Mouse (Mus musculus) urinary bladder, adult 2 months (tissue): ENCODE results near the gene Tbc1d2. TPM values are rescaled to one million over a fixed set of nuclear protein-coding genes. Genes with fewer than 3 reads are reported as not detected.
A peak's percentile ranks its signal among the peaks of the same experiment; 100 is the strongest.
"Not testable (repeated sequence)": the region's sequence is repeated elsewhere in the genome, so short reads cannot be mapped to it uniquely, and the experiment has no call there.

ENCODE experiments used
- DNase-seq: peaks from one replicate; pipeline ENCODE4 v3.0.0; 2022; ENCODE audit warnings: low spot score
- polyA plus RNA-seq: library from polyadenylated mRNA; depleted of rRNA; stranded (reverse); fragments of >200 nt; gene quantifications from 2 replicates; pipeline ENCODE4 v1.2.3, GENCODE M21; 2012

The Tbc1d2 gene
- polyA plus RNA-seq, 1 experiment: 24.0 TPM

DNA sequence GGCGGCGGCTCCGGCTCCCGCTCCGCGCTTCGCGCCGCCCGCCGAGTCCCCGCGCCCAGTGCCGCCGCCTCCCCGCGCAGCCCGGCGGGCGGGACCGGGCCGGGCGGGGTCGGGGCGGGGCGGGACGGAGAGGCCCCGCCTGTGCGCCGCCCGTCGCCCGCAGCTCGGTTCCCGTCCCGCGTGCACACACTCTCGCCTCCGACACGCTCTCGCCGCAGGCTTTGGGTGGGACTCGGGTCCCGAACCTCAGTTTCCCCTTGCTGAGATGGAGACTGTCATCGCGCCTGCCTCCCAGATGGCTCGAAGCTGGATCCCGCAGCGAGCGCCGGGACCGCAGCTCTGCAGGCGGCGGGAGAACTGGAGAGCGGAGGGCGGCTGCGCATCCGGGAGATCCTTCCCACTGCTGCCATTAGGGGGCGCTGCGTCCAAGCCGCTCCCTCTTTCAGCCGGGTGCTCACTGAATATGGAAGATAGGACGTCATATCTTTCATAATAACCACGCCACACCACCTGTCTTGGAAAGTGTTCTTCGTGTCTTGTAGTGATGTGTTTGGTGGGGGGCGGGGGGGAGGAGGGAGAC is 48.1 kb downstream of the Tbc1d2 start, which contains the start of gene Coro2a:
TSS of gene Coro2a (minus strand) at position 359 of the 580 bp plus-strand sequence.
- peak; percentile 78 for DNase-seq

DNA sequence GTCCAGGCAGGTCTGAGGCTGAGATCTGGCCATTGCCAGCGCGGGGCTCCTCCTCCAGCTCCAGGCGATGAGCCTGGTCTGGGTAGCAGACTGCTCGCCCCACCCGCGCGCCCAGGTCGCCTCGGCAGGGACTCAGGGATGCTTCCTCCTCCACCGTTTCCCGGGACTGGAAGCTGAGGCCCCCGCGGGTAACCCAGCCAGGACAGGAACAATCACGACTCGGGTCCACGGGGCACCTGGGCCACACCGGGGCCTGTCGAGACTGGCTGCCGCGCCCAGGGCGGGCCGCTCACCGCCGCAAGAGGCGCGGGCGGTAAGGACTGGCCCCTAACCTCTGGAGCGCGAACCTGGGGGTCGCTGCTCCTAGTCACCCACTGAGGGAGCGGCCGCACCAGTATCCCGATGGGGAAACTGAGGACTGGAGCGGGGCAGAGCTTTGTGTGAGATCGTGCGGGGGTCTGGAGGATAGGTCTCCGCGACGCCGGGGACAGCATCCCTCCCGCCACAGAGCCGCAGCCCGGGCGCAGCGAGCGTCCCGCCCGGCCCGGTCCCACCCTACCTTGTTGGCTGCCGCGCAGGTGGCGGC is 48.7 kb downstream of the Tbc1d2 start:
- DNase-seq: no peak

- peak; percentile 43 for DNase-seq
Measured at GRCm38 (mm10) chr4:46600473-46601257, 49.3 kb downstream of the Tbc1d2 start.

DNA sequence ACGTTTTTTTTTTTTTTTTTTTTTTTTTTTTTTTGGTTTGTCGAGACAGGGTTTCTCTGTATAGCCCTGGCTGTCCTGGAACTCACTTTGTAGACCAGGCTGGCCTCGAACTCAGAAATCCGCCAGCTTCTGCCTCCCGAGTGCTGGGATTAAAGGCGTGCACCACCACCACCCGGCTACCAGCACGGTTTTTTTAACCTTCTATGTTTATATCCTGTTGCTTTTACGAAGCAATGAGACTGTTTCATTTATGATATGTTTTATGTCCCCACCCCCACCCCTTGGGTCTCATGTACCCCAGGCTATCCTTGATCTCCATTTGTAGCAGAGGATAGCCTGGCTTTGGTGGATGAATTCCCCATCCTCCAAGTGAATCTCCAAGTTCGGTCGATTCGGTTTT is 50.4 kb downstream of the Tbc1d2 start:
- not testable (repeated sequence) for DNase-seq

GRCm38 (mm10) chr4:46598981-46599380 is 51.0 kb downstream of the Tbc1d2 start:
- peak; percentile 18 for DNase-seq

- peak; percentile 19 for DNase-seq
Measured at GRCm38 (mm10) chr4:46598111-46598510, 51.9 kb downstream of the Tbc1d2 start.

- DNase-seq: peak; percentile 27
Measured at GRCm38 (mm10) chr4:46597286-46597961, 52.6 kb downstream of the Tbc1d2 start.

- peak; percentile 12 for DNase-seq
Measured at GRCm38 (mm10) chr4:46596398-46596797, 53.6 kb downstream of the Tbc1d2 start.

- DNase-seq: no peak
Measured at GRCm38 (mm10) chr4:46594131-46594530, 55.9 kb downstream of the Tbc1d2 start.

- peak; percentile 11 for DNase-seq
Measured at GRCm38 (mm10) chr4:46593472-46593871, 56.5 kb downstream of the Tbc1d2 start.

- peak; percentile 18 for DNase-seq
Measured at GRCm38 (mm10) chr4:46591833-46592520, 58.0 kb downstream of the Tbc1d2 start.

- DNase-seq: no peak
Measured at GRCm38 (mm10) chr4:46590810-46591209, 59.2 kb downstream of the Tbc1d2 start.

- peak; percentile 11 for DNase-seq
Measured at GRCm38 (mm10) chr4:46589946-46590684, 59.9 kb downstream of the Tbc1d2 start.

GRCm38 (mm10) chr4:46589151-46589550 is 60.9 kb downstream of the Tbc1d2 start:
- DNase-seq: no peak

GRCm38 (mm10) chr4:46586473-46586872 is 63.5 kb downstream of the Tbc1d2 start:
- no peak for DNase-seq

DNA sequence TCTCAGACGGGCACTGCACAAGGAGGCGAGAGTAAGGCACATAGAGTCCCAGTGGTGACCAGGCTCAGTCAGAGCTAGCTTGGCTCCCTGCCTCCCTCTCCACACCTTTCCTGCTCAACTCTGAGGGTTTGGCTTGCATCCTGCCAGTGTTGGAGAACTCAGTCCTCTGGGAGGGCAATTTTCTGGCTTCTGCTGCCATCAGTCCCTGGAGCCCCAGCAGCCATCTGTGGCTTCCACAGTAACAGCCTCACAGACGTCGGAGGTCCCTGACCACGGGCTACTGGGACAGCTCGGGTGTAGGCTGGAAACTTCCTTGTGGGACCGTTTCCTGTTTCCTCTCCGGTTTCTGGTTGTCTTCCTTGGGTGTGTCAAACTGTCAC is 64.2 kb downstream of the Tbc1d2 start:
- DNase-seq: peak; percentile 8

DNA sequence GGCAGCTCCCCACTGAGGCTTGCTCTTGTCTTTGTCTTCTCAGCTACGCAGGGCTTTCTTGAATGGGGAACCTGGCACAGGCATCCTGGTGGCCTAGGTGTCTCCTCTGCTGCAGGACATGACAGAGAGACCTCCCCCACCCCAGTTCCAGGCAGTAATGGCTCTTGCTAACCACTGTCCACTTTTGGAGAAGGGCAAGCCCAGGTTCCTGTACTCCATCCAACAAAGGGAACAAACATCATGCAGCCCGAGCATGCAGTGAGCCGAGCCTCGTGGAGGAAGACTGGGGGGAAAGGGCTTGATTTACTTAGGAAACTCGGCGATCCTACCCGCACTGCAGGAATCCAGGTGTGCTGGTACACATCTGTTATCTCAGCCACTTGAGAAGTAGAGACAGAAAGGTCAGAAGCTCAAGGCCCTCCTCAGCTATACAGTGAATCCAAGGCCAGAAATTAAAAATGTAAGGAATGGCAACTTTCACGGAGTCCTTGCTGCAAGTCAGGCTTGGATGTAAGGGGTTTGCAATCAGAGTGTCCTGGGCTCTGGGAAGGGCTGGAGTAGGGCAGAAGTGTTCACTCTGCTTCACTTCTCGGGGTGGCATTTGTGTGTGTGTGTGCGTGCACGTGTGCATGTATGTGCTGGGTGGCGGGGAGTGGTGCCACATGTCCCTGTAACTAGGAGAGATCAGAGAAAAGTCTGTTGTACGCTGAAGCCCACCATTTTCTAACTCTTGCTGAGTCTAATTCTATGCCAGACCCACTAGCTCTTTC is 64.8 kb downstream of the Tbc1d2 start:
- DNase-seq: peak; percentile 13

GRCm38 (mm10) chr4:46584536-46584935 is 65.5 kb downstream of the Tbc1d2 start:
- not testable (repeated sequence) for DNase-seq

DNA sequence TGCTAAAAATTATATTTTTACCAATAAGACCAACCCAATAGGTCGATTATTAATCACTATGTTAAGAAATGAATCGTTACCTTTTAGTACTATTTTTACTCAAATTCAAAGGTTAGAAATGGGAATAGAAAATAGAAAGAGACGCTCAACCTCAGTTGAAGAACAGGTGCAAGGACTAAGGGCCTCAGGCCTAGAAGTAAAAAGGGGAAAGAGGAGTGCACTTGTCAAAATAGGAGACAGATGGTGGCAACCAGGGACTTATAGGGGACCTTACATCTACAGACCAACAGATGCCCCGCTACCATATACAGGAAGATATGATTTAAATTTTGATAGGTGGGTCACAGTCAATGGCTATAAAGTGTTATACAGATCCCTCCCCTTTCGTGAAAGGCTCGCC is 65.9 kb downstream of the Tbc1d2 start:
- not testable (repeated sequence) for DNase-seq

DNA sequence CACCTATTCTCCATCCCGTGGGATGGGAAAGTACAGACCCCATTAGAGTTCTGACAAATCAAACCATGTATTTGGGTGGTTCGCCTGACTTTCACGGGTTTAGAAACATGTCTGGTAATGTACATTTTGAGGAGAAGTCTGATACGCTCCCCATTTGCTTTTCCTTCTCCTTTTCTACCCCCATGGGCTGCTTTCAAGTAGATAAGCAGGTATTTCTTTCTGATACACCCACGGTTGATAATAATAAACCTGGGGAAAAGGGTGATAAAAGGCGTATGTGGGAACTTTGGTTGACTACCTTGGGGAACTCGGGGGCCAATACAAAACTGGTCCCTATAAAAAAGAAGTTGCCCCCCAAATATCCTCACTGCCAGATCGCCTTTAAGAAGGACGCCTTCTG is 68.0 kb downstream of the Tbc1d2 start:
- not testable (repeated sequence) for DNase-seq
